Mouse (Mus musculus): ENCODE data around the gene Gm21764. TPM values are rescaled to one million over a fixed set of nuclear protein-coding genes. Genes with fewer than 3 reads are reported as not detected.
"Not testable (repeated sequence)": the region's sequence is repeated elsewhere in the genome, so short reads cannot be mapped to it uniquely, and the experiment has no call there.

The Gm21764 gene
- total RNA-seq (2014; rRNA removed) (not detected in 2 replicates), polyA plus RNA-seq (2015; fragmentation: Nextera tagmentation; extraction: Ambion mirVana) (not detected in 2 replicates)

DNA sequence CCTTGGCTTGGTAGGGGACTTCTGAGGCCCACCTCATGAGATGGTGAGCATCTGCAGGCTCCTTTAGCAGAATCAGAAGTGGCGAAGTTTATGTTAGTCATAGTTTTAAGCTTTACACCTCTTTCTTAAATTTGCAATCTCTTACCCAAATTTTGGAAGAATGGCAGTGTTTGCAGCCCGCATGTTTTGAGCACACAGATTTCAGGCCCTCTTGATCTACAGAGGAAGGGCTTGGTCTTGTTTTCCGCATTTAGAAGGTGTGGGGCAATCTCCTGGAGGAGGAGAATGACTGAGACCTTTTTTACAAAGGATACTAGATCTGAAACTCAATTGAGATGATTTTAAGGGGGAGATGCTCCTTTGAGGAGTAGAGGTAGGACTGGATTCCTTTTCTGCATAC is at the start of gene Gm21764:
Gm21764 (minus strand) TSS at position 101 of the 400 bp plus-strand sequence.
- not testable (repeated sequence) for H3K4me3 ChIP-seq (ENCODE audit: low read depth, low read length); H3K9me3 ChIP-seq (ENCODE audit: low read length); H3K36me3 ChIP-seq (ENCODE audit: insufficient read depth, low read length); DNase-seq (ENCODE audit: low spot score); H3K27me3 ChIP-seq (ENCODE audit: insufficient read depth, low read length); H3K27ac ChIP-seq (ENCODE audit: low read depth, low read length); H3K4me2 ChIP-seq (ENCODE audit: low read depth, low read length, poor library complexity, severe bottlenecking); ATAC-seq (ENCODE audit: low FRiP score); H3K9ac ChIP-seq (replicated peaks; ENCODE audit: low read length, poor library complexity, severe bottlenecking); H3K4me1 ChIP-seq (ENCODE audit: insufficient read depth, low read length)
- WGBS, result no CpG with 5 or more reads among the region's 3 CpGs

DNA sequence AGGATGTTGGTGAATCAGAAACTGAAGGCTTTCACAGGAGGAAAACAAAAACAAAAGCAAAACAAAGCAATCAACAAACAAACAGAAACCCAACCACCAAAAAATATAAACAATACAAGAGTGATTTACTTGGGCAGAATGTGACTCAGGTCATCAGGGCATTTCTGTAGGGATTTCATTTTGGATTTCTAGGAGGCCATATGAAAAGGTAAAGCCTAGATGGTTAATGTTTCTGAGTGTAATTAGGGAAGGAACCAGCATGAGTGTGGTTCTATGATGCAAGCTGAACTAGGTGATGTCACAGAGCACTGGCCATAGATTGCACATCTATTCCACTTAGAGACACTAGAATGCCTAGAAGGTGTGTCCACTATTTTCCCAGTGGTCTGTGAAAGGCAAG is 27.2 kb upstream of the Gm21764 start, which contains the start of gene Ssty1:
Ssty1 (plus strand) TSS at position 301 of the 400 bp plus-strand sequence.
- not testable (repeated sequence) for H3K9me3 ChIP-seq (ENCODE audit: low read length); H3K27ac ChIP-seq (ENCODE audit: low read depth, low read length); H3K36me3 ChIP-seq (ENCODE audit: insufficient read depth, low read length); H3K4me2 ChIP-seq (ENCODE audit: low read depth, low read length, poor library complexity, severe bottlenecking); DNase-seq (ENCODE audit: low spot score); ATAC-seq (ENCODE audit: low FRiP score); H3K4me3 ChIP-seq (ENCODE audit: low read depth, low read length); H3K9ac ChIP-seq (replicated peaks; ENCODE audit: low read length, poor library complexity, severe bottlenecking); H3K27me3 ChIP-seq (ENCODE audit: insufficient read depth, low read length); H3K4me1 ChIP-seq (ENCODE audit: insufficient read depth, low read length)

Other genes starting within 250 kb of the Gm21764 start
- gene Gm21904, start 215.5 kb downstream of the Gm21764 start, total RNA-seq (2014; rRNA removed), result not detected in 2 replicates
- not detected in 2 replicates for gene Gm21904, start 215.5 kb downstream of the Gm21764 start, polyA plus RNA-seq (2015; fragmentation: Nextera tagmentation; extraction: Ambion mirVana)
- not detected in 2 replicates for gene Gm20772, start 187.1 kb downstream of the Gm21764 start, total RNA-seq (2014; rRNA removed)
- gene Gm20772, start 187.1 kb downstream of the Gm21764 start, polyA plus RNA-seq (2015; fragmentation: Nextera tagmentation; extraction: Ambion mirVana), result not detected in 2 replicates
- not detected in 2 replicates for gene Gm20831, start 187.1 kb downstream of the Gm21764 start, total RNA-seq (2014; rRNA removed)
- gene Gm20831, start 187.1 kb downstream of the Gm21764 start, polyA plus RNA-seq (2015; fragmentation: Nextera tagmentation; extraction: Ambion mirVana), result not detected in 2 replicates
- not detected in 2 replicates for gene Srsy, start 124.5 kb downstream of the Gm21764 start, total RNA-seq (2014; rRNA removed)
- gene Srsy, start 124.5 kb downstream of the Gm21764 start, polyA plus RNA-seq (2015; fragmentation: Nextera tagmentation; extraction: Ambion mirVana), result not detected in 2 replicates
- not detected in 2 replicates for gene Ssty1, start 27.3 kb upstream of the Gm21764 start, total RNA-seq (2014; rRNA removed)
- not detected in 2 replicates for gene Ssty1, start 27.3 kb upstream of the Gm21764 start, polyA plus RNA-seq (2015; fragmentation: Nextera tagmentation; extraction: Ambion mirVana)